Mouse (Mus musculus) heart, embryonic 12.5 days (tissue): Measurements from ENCODE around the gene Nek1. TPM values are rescaled to one million over a fixed set of nuclear protein-coding genes. Genes with fewer than 3 reads are reported as not detected.

Source experiments
- ATAC-seq: fragments of 200-750 bp; cut with Nextera tagmentation; 2 replicates; pipeline ENCODE4 v1.8.0; 2017; ENCODE audit warnings: moderate TSS enrichment, moderate library complexity; ENCODE audit not compliant: insufficient number of reproducible peaks, low FRiP score
- H3K27ac ChIP-seq: fragments of 300-500 bp; sonication (generic); 2 replicates; pipeline ENCODE4 v1.5.1; 2016; ENCODE audit warnings: mild to moderate bottlenecking, moderate library complexity; ENCODE audit not compliant: poor library complexity, severe bottlenecking
- H3K27me3 ChIP-seq: fragments of 300-500 bp; sonication (generic); replicated peaks from 2 replicates; pipeline ENCODE4 v1.6.1; 2016; ENCODE audit warnings: mild to moderate bottlenecking, moderate library complexity
- H3K36me3 ChIP-seq: fragments of 300-500 bp; sonication (generic); 2 replicates; pipeline ENCODE4 v1.6.1; 2016; ENCODE audit warnings: mild to moderate bottlenecking, moderate library complexity
- H3K4me1 ChIP-seq: fragments of 300-500 bp; sonication (generic); replicated peaks from 2 replicates; pipeline ENCODE4 v1.6.1; 2016; ENCODE audit warnings: mild to moderate bottlenecking
- H3K4me2 ChIP-seq: fragments of 300-500 bp; sonication (generic); 2 replicates; pipeline ENCODE4 v1.6.1; 2016; ENCODE audit warnings: mild to moderate bottlenecking, moderate library complexity
- H3K4me3 ChIP-seq: fragments of 300-500 bp; sonication (generic); 2 replicates; pipeline ENCODE4 v1.5.1; 2016; ENCODE audit warnings: mild to moderate bottlenecking
- H3K9ac ChIP-seq: fragments of 300-500 bp; sonication (generic); 2 replicates; pipeline ENCODE4 v1.6.1; 2016; ENCODE audit warnings: mild to moderate bottlenecking, moderate library complexity
- H3K9me3 ChIP-seq: fragments of 300-500 bp; sonication (generic); replicated peaks from 2 replicates; pipeline ENCODE4 v1.6.1; 2016; ENCODE audit warnings: mild to moderate bottlenecking, moderate library complexity
- WGBS: fragments of 180-500 bp; shearing (Covaris S2); methylation state at CpG from one replicate; pipeline ENCODE4 v1.1.7; 2016; 5-methylcytosine and 5-hydroxymethylcytosine counted together
- polyA plus RNA-seq: library from polyadenylated mRNA; unstranded; fragments of >200 nt; fragmentation: Nextera tagmentation; extraction: Ambion mirVana; gene quantifications from 2 replicates; pipeline ENCODE4 v1.2.1, GENCODE M21; 2016

Nek1 gene
- polyA plus RNA-seq, 1 experiment from 2014 or later: 14.3 TPM

DNA sequence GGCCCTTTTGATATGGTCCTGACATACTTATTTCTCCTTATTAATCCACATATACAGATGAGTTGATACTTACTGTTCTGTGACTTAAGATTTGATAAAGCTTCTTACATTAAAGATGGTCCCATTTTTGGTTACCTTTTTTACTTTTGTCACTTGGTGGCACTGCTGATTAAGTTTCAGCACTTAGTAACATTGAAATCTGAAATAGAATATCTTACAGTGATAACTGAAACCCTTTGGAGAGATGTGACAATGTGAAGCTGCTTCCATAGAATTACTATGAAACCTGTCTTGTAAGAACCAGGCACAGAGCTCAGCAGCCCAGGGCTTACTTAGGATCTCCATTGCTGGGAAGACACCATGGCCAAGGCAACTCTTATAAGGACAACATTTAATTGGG, 82.1 kb downstream of the Nek1 start:
- Histone ChIP-seq H3K9ac (no peak overlapping the region), H3K4me3 (no peak overlapping the region), H3K4me2 (no peak overlapping the region), H3K27ac (no peak overlapping the region), H3K4me1 (no peaks in the 10 kb centered on the region), H3K9me3 (no peaks in the 10 kb centered on the region), H3K27me3 (no peaks in the 10 kb centered on the region), H3K36me3 (peaks cover 13% of the 10 kb centered on the region)
- ATAC-seq: no peak

- Histone ChIP-seq H3K4me3 (no peak overlapping the region), H3K9me3 (no peaks in the 10 kb centered on the region), H3K27ac (no peak overlapping the region), H3K9ac (no peak overlapping the region), H3K36me3 (peaks cover 13% of the 10 kb centered on the region), H3K4me1 (no peaks in the 10 kb centered on the region), H3K4me2 (no peak overlapping the region), H3K27me3 (no peaks in the 10 kb centered on the region)
- ATAC-seq: no peak
- WGBS: 74% methylated on average over 4 of the region's 4 CpGs
Observed at GRCm38 (mm10) chr8:61110496-61110895, 117.5 kb downstream of the Nek1 start.

GRCm38 (mm10) chr8:61111940-61112339, 118.9 kb downstream of the Nek1 start:
- Histone ChIP-seq H3K4me2 (no peak overlapping the region), H3K9me3 (no peaks in the 10 kb centered on the region), H3K27ac (no peak overlapping the region), H3K9ac (no peak overlapping the region), H3K4me3 (no peak overlapping the region), H3K27me3 (no peaks in the 10 kb centered on the region), H3K36me3 (peaks cover 11% of the 10 kb centered on the region), H3K4me1 (no peaks in the 10 kb centered on the region)
- WGBS: 83% methylated on average over 4 of the region's 4 CpGs
- no peak for ATAC-seq

DNA sequence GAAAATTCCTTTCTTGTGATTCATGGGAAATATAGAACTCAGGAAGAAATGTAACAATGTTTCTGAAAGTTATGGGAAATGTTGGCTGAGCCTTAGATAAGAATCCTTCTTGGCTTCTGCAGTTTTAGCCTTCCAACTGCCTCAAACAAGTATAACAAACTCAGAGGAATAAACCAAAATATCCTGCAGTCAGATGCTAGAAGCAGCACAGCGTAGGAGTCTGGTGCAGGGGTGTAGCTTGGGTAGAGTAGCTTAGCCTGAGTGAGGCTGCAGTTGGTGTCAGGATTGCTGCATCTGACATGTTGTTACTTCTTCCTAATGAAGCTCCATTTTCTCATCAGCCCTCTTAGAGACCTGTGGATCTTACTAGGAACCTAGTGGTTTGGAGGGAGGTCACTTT, 128.6 kb downstream of the Nek1 start:
- no peak for ATAC-seq
- Histone ChIP-seq H3K36me3 (peaks cover 11% of the 10 kb centered on the region), H3K9ac (no peak overlapping the region), H3K4me3 (no peak overlapping the region), H3K27me3 (no peaks in the 10 kb centered on the region), H3K4me2 (no peak overlapping the region), H3K27ac (no peak overlapping the region), H3K9me3 (no peaks in the 10 kb centered on the region), H3K4me1 (no peaks in the 10 kb centered on the region)
- WGBS: 85% methylated on average over 1 of the region's 1 CpGs

DNA sequence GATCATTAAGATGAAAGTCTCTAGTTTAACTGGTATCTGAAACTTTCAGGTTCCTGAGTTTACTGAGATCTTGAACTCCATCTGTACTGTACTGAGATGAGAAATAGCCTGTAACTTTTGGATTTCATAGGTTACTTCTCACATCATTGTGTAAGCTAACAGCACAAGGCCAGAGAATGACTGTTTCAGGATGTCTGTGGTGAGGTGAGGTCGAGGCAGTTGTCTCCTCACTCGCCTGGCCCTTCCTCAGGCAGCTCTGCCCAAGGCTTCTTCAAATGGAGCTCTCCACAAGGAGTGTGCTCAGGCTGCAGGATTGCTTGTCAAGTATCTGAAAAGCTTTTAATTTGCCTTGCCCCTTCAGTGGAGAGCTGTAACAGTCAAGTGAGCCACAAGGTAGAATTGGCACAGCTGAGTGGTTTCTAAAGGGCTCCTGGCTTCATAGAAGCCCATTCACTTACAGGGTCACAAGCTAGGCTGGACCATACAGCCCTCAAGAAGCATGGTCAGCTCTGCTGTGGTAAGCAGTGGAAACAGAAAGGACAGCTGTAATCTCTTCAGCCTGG, 134.4 kb downstream of the Nek1 start:
- Histone ChIP-seq H3K4me3 (no peak overlapping the region), H3K9ac (no peak overlapping the region), H3K27ac (no peak overlapping the region), H3K36me3 (peaks cover 5% of the 10 kb centered on the region), H3K9me3 (no peaks in the 10 kb centered on the region), H3K4me2 (no peak overlapping the region), H3K27me3 (no peaks in the 10 kb centered on the region), H3K4me1 (no peaks in the 10 kb centered on the region)
- WGBS: 70% methylated on average over 2 of the region's 2 CpGs
- ATAC-seq: no peak

- no peak for ATAC-seq
- Histone ChIP-seq H3K4me1 (no peaks in the 10 kb centered on the region), H3K4me3 (no peak overlapping the region), H3K36me3 (0 out of 2 replicates have a peak, but pooled peaks cover 4% of the 10 kb centered on the region), H3K9me3 (no peaks in the 10 kb centered on the region), H3K4me2 (no peak overlapping the region), H3K9ac (no peak overlapping the region), H3K27me3 (no peaks in the 10 kb centered on the region), H3K27ac (no peak overlapping the region)
- WGBS: 83% methylated on average over 4 of the region's 4 CpGs
Observed at GRCm38 (mm10) chr8:61132561-61133134, 139.7 kb downstream of the Nek1 start.

GRCm38 (mm10) chr8:61141869-61142268, 148.9 kb downstream of the Nek1 start:
- Histone ChIP-seq H3K4me3 (no peak overlapping the region), H3K27ac (no peak overlapping the region), H3K9ac (no peak overlapping the region), H3K4me1 (no peaks in the 10 kb centered on the region), H3K27me3 (no peaks in the 10 kb centered on the region), H3K9me3 (no peaks in the 10 kb centered on the region), H3K4me2 (no peak overlapping the region), H3K36me3 (no peaks in the 10 kb centered on the region)
- 76% methylated on average over 6 of the region's 6 CpGs for WGBS
- ATAC-seq: no peak

- no peak overlapping the region for H3K9ac ChIP-seq
- WGBS: 63% methylated on average over 3 of the region's 3 CpGs
- H3K36me3 ChIP-seq: no peaks in the 10 kb centered on the region
- H3K4me3 ChIP-seq: no peak overlapping the region
- H3K9me3 ChIP-seq: no peaks in the 10 kb centered on the region
- no peak for ATAC-seq
- H3K27ac ChIP-seq: no peak overlapping the region
- H3K27me3 ChIP-seq: no peaks in the 10 kb centered on the region
- no peak overlapping the region for H3K4me2 ChIP-seq
- no peaks in the 10 kb centered on the region for H3K4me1 ChIP-seq
Observed at GRCm38 (mm10) chr8:61142302-61142701, 149.3 kb downstream of the Nek1 start.

- Histone ChIP-seq H3K27ac (no peak overlapping the region), H3K4me2 (no peak overlapping the region), H3K9ac (no peak overlapping the region), H3K9me3 (no peaks in the 10 kb centered on the region), H3K4me1 (no peaks in the 10 kb centered on the region), H3K27me3 (no peaks in the 10 kb centered on the region), H3K4me3 (no peak overlapping the region), H3K36me3 (no peaks in the 10 kb centered on the region)
- no peak for ATAC-seq
Observed at GRCm38 (mm10) chr8:61142845-61143244, 149.8 kb downstream of the Nek1 start.

- Histone ChIP-seq H3K9me3 (no peaks in the 10 kb centered on the region), H3K4me2 (no peak overlapping the region), H3K27me3 (no peaks in the 10 kb centered on the region), H3K36me3 (no peaks in the 10 kb centered on the region), H3K9ac (no peak overlapping the region), H3K4me1 (no peaks in the 10 kb centered on the region), H3K4me3 (no peak overlapping the region), H3K27ac (no peak overlapping the region)
- 83% methylated on average over 5 of the region's 5 CpGs for WGBS
- no peak for ATAC-seq
Observed at GRCm38 (mm10) chr8:61148728-61149127, 155.7 kb downstream of the Nek1 start.

- no peak for ATAC-seq
- WGBS: 76% methylated on average over 4 of the region's 4 CpGs
- Histone ChIP-seq H3K9me3 (no peaks in the 10 kb centered on the region), H3K27ac (no peak overlapping the region), H3K4me2 (no peak overlapping the region), H3K9ac (no peak overlapping the region), H3K4me3 (no peak overlapping the region), H3K36me3 (no peaks in the 10 kb centered on the region), H3K4me1 (no peaks in the 10 kb centered on the region), H3K27me3 (no peaks in the 10 kb centered on the region)
Observed at GRCm38 (mm10) chr8:61150596-61150995, 157.6 kb downstream of the Nek1 start.

DNA sequence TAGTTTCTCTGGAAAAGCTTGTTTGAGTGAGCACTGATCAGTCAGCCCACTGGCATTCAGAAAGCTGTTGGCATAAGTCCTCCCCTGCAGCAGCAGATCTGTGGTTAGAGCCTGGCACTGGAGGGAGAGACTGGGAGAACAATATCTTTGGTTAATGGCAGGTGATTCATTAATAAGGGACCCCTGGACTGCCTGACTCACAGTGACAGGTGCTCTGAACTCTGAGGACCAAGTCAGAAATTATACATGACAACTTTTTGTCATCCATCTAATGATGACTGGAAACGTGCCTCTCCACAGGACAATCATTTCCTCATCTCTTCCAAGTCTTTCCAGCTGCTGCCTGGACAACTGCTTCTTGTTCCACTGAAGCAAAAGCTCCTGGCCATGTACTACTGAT, 163.4 kb downstream of the Nek1 start:
- Histone ChIP-seq H3K9me3 (no peaks in the 10 kb centered on the region), H3K36me3 (no peaks in the 10 kb centered on the region), H3K27me3 (no peaks in the 10 kb centered on the region), H3K27ac (no peak overlapping the region), H3K4me3 (no peak overlapping the region), H3K9ac (no peak overlapping the region), H3K4me2 (no peak overlapping the region), H3K4me1 (no peaks in the 10 kb centered on the region)
- ATAC-seq: no peak
- 50% methylated on average over 1 of the region's 1 CpGs for WGBS
